Mouse (Mus musculus): ENCODE results near the gene Tgtp2.
"Not testable (repeated sequence)": the region's sequence is repeated elsewhere in the genome, so short reads cannot be mapped to it uniquely, and the experiment has no call there.

Tgtp2 gene

DNA sequence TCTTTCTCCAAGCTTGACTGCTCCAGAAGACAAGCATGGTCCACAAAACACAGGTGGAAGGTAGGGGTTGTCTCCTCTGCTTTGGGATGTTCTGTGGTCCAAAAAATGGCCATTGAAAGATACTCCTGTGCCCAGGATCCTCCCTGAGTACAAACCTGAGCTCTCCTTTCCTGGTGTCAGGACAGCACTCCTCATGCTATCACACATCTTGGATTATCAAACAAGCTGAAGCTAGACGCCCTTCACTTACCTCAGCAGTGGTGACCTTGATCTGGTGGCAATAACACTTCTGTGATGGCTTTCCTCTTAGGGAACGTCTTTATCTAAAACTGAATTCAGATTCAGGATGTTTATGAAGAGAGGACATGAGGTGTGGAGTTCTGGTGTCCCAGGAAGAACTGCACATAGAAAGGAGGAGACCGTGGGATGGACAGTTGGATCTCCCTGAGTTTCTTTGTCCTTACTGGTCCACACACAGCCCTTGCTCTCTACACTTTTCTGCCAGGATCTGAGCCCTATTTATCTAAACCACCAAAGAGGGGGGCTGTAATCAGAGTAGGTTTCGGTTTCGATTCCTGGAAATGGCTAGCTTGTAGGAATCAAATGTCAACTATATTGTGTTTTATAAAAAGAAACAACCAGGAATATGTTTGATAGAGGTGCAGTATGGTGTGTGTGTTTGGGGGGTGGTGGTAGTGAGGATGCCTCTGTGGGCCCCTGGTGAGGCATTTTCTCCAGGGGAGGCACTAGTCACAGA, at the start of gene Tgtp2:
Gene Tgtp2, minus strand, starts transcription at position 494 of the 757 bp plus-strand sequence.
- DNase-seq (ENCODE audit: extremely low read depth, low read depth) = not testable (repeated sequence)

- DNase-seq (ENCODE audit: extremely low read depth, low read depth) = no peak
Observed at GRCm38 (mm10) chr11:49112624-49113219, 48.7 kb upstream of the Tgtp2 start.

- no peak for DNase-seq (ENCODE audit: extremely low read depth, low read depth)
Observed at GRCm38 (mm10) chr11:49111000-49111399, 47.0 kb upstream of the Tgtp2 start.

- no peak for DNase-seq (ENCODE audit: extremely low read depth, low read depth)
Observed at GRCm38 (mm10) chr11:49108833-49109232, 44.8 kb upstream of the Tgtp2 start.

DNA sequence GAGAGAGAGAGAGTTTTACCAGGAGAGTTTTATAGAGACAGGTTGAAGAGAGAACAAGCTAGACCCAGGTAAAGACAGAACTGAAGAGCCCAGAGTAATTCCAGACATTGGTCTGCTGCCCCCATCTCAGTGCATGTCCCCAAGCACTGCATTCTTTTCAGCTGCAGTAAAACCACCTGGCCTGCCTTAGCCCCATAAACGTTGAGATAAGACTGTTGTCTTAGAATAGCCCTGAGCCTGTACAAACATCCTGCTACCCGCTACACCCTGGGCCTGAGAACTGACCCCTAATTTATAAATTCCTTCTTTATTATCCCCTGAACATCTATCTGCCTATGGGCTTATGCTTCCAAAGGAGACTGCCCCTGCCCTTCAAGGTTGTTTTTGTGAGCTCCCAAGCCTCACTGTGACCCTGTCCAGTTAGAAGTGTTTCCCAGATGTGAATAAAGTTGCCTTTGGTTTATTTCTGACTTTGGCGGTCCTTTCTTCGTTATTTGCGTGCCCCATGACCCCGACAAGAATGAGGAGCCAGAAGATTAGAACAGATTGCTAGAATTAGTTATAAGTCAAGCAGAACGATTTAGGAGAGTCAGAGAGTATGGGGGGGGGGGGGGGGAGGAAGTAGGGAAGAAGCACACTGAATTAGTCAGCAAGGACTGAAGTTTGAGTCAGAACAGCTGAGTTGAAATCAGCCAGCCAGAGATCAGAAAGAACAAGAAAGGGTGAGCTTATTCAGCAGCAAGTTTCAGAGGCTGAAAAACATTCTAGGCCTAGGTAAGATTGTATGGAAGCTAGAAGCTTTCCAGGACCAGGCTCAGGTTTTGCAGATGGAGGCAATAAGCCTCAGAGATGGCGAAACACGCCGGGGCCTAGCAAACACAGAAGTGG, 43.9 kb upstream of the Tgtp2 start:
- no peak for DNase-seq (ENCODE audit: extremely low read depth, low read depth)

DNA sequence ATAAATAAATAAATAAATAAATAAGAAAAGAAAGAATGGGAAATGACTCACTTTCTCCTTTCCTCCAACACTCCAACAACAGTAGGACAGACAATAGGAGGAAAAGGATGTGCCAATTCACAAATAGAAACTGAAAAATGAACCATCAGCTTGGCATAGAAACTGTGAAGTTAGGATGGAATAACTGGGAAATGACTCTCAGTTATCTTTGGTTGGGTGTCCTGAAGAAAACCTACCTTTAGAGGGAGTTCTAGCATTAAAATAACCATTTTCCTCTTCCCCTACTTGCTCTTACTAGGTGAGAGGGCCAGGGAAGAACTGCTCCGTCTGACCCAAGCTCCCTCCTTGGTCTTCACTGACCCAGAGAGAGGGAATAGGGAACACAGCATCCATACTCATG, 41.7 kb upstream of the Tgtp2 start:
- DNase-seq (ENCODE audit: extremely low read depth, low read depth) = no peak

DNA sequence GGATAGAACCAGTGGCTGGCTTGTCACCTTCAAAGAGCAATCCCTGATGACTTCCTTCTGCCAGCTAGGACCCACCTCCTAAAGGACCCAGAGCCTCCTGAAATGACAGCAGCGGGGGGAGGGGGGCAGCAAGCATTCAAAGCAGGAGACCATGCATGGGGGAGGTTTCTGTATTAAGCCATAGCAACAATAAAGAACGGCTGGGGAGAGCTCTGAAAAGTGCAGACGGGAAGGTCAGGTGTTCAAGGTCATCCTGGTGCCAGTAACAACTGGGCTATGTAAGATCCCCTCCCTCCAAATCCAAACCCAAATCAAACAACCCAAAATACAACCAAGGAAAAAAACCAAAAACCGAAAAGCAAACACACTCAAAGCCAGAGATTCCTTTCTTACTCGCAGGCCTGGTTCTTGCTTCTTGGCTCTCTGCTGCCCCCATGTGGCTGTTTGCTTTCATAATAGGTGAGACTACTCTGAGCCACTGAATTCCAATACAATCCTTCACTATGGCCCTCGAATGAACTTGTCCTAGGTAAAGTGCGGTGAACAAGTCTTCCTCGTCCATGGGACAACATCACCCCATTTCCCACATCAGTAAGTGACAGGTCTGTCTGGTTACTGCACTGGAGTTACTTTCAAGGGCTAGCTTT, 39.2 kb upstream of the Tgtp2 start:
- peak; percentile 50 for DNase-seq (ENCODE audit: extremely low read depth, low read depth)

DNA sequence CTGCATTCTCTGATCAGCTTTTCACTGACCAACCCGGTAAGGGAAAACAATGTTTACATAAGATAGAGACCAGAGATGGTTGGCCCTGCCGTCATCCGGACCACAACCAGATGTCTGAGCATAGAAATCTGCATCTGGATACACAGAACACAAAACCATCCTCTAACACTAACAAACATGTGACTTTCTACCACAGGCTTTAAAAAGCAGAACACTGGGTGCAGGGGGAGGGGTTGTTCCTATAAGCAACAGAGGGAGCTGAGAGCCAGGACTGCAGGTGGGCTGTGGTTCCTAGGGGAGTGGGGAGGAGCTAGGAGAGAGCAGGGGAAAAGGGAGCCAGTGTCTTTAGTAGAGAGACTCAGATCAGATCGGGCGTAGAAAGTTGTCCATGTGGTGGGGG, 37.5 kb upstream of the Tgtp2 start:
- no peak for DNase-seq (ENCODE audit: extremely low read depth, low read depth)

DNA sequence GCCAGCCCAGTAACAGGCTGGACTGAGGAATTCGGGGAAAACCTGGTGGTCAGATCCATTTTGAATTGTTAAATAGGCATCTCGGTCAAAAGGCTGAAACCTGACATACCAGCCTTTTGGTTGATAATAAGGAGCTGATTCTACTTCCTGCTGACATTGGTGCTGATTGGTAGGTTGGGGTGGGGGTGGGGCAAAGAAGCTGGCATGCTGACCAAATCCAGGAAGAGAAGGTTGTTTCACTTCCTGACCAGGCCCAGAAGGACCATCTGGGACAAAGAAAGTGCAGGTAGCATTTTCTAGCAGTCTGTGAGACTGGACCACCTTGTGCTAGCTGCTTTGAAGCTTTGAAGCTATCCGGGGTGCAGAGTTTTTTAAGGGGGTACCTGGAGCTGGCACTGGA, 36.4 kb upstream of the Tgtp2 start:
- DNase-seq (ENCODE audit: extremely low read depth, low read depth) = no peak

GRCm38 (mm10) chr11:49095367-49095766, 31.4 kb upstream of the Tgtp2 start:
- DNase-seq (ENCODE audit: extremely low read depth, low read depth) = no peak

DNA sequence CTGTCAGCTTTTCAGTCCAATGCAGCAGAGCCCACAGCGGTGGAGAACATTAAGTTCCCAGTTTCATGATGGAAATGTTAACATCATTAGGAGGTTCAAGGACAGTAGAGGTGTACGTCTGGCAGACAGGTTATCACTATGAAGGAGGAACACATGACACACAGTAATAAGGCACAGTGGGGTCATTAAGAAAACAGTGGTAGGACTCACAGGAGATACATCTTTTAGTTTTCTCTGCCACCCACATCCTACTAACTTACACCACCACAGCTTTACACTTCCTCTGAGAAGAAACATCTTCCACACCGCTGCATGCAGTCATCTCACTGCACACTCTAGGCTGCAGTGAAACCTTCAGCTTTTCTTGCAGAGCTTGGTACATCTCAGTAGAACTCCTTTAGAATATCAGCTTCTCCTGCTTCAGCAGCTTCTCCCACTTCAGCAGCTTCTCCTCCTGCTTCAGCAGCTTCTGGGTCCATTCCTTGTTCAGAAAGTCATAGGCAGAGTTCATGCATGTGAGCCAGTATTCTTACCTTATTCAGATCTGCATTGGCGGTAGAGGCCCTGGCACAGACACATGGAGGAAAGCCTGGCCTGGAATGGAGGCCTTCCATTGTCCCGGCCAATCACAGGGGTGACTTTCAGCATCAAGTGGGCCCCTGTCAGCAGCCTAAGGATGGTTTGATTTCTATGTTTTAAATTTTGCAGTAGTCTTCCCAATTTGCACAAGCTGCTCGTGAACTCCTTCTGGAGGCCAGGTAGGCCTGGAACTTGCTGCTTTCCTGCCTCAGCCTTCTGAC, 30.1 kb upstream of the Tgtp2 start:
- no peak for DNase-seq (ENCODE audit: extremely low read depth, low read depth)

- peak; percentile 72 for DNase-seq (ENCODE audit: extremely low read depth, low read depth)
Observed at GRCm38 (mm10) chr11:49092786-49093185, 28.8 kb upstream of the Tgtp2 start.

- no peak for DNase-seq (ENCODE audit: extremely low read depth, low read depth)
Observed at GRCm38 (mm10) chr11:49092053-49092586, 28.1 kb upstream of the Tgtp2 start.

DNA sequence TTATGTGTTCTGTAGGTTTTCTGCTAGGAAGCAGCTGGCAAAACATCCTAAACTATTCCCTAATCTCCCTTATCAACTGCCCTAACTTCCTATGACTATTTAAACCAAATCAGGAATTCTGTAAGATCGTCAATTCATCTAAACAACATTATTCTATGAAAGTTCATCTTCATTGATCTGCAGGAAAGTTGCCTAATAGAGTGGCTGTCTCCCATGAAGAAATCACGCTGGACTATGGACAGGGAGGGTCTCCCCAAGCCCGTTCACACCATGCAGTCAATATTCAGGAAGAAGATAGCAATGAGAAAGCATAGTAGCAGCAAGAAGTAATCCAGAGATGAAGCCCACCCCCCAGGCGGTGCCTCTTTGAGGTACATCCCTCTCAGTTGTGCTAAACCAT, 27.2 kb upstream of the Tgtp2 start:
- no peak for DNase-seq (ENCODE audit: extremely low read depth, low read depth)

DNA sequence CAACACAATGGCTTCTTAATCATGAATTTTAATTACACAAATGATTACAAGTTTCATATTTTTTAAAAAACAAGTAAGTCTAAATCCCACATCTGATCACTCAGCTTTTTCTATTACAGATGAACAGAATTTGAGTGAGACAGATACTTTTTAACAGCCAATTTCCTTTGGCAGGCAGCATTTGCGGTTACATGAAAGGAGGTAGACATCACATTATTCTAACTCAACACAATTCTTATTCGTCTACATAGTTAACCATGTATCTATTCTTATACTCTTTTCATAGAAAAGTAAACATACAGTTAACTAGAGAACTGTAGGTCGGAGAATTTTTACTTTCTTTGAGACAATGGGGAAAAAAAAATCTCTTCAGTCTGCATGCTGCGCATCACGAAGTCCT, 26.5 kb upstream of the Tgtp2 start:
- DNase-seq (ENCODE audit: extremely low read depth, low read depth) = no peak

DNA sequence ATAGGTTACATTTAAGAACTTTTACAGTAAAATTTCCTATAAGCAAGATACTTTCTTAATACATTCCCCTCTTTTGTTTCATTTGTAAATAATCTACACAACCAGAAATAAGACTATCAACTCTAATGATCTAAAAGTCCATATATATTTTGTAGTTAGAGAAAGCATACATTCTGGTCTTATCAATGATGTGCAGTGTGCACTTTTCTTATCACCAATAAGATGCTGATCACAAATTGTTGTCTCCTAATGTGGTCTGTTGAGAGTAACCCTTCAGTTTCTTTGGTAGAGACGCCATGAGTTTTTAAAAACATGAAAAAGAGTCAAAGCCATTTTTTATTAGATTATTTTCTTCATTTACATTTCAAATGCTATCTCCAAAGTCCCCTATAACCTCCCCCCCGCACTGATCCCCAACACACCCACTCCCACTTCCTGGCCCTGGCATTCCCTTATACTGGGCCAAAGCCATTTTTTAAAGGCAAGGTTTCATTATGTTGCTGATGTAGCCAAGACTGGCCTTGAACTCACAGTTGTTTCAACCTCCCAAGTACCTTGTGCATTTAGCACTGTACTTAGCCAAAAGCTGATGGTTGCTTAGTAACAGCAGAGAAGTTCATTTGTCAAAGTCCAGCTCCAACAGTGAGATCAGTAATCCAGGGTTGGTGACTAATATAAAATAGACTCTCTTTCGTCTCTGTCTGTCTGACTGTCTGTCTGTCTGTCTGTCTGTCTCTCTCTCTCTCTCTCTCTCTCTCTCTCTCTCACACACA, 25.9 kb upstream of the Tgtp2 start:
- DNase-seq (ENCODE audit: extremely low read depth, low read depth) = no peak

DNA sequence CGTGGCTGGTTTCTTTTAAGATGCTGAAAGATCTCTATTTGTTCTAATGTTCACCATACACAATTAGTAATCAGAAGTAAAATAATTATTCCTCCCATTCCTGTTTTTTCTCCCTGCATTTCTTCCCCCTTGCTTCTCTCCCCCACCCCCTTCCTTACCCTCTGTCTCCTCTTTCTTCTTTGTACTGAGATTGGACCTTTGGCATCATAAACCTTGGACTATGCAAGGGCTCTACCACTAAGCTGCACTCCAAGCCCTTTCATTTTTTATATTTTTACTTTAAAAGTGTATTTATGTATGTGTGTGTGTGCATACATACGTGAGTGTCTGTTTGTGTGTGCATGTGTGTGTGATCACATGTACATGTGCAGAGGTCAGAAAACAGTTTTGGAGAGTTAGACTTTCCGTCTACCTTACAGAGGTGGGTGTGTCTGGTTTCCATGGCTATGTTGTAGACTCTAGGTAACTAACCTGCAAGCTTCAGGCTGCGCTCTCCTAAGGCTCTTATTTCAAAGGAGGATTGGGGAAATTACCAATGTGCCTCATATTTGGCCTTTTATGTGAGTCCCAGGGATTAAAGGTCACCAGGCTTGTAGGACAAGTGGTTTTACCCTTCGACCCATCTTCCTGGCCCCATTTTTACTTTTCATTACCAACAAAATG, 25.1 kb upstream of the Tgtp2 start:
- DNase-seq (ENCODE audit: extremely low read depth, low read depth) = no peak

DNA sequence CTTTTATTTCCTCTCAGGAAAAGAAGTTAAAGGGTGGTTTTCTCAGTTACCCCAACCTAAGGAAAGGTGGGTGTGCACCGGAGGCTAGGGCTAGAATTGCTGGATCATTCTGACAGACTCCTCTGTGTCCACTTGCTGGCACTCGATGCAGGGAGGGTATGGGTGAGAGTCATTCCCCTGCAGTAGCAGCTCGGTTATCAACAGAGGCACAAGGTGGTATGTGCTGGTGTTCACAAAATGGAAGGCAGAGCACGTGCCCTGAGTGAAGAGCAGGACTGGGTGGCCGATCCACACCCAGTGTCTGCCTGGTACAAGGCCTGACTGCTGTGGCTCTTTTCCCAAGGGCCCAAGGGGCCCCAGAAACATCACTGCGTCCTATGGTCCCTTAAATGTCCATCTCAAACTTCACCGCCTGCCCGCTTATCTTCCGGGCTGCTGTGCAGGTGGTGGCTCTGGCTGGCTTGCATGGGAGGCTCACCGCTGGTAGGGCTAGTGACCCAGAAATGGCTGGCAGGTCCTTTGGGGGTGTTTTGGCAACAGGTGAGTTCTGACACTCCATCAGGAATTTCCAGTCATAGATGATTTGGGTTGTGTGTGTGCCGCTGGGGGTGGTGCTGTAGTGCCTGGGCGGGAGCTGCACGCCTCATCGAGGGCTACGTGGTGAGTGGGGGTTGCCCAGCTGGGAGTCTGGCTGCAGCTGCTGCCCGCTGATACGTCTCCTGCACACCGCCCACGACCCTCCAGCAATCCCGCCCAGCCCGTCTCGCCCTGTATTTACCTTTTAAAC, 24.0 kb upstream of the Tgtp2 start:
- peak; percentile 57 for DNase-seq (ENCODE audit: extremely low read depth, low read depth)

All from MEL-GATA-1-ER (cell line).